Mouse (Mus musculus) stomach, postnatal 0 days (tissue): ENCODE results near the gene Usp43. TPM values are rescaled to one million over a fixed set of nuclear protein-coding genes. Genes with fewer than 3 reads are reported as not detected.

Experiments used
- ATAC-seq: fragments of 200-750 bp; cut with Nextera tagmentation; 2 replicates; pipeline ENCODE4 v1.8.0; 2017; ENCODE audit not compliant: low FRiP score, low TSS enrichment
- DNase-seq: peaks from one replicate; pipeline ENCODE4 v3.0.0-alpha.2; 2016; ENCODE audit warnings: low spot score
- H3K27ac ChIP-seq: fragments of 300-500 bp; sonication (generic); replicated peaks from 2 replicates; pipeline ENCODE4 v1.5.1; 2014; ENCODE audit warnings: mild to moderate bottlenecking, control low read depth
- H3K27me3 ChIP-seq: fragments of 300-500 bp; sonication (generic); 2 replicates; pipeline ENCODE4 v1.6.1; 2014; ENCODE audit warnings: low read length; ENCODE audit not compliant: control insufficient read depth, insufficient read depth
- H3K36me3 ChIP-seq: fragments of 300-500 bp; sonication (generic); 2 replicates; pipeline ENCODE4 v1.6.1; 2014; ENCODE audit warnings: low read length, mixed read lengths; ENCODE audit not compliant: control insufficient read depth, insufficient read depth
- H3K4me1 ChIP-seq: fragments of 300-500 bp; sonication (generic); replicated peaks from 2 replicates; pipeline ENCODE4 v1.6.1; 2014; ENCODE audit warnings: antibody characterized with exemption; ENCODE audit not compliant: control insufficient read depth, insufficient read depth
- H3K4me2 ChIP-seq: fragments of 300-500 bp; sonication (generic); replicated peaks from 2 replicates; pipeline ENCODE4 v1.6.1; 2014; ENCODE audit warnings: low read depth, mild to moderate bottlenecking, control low read depth, moderate library complexity
- H3K4me3 ChIP-seq: fragments of 300-500 bp; sonication (generic); 2 replicates; pipeline ENCODE4 v1.5.1; 2014; ENCODE audit warnings: low read depth, low read length, control low read depth
- H3K9ac ChIP-seq: fragments of 300-500 bp; sonication (generic); 2 replicates; pipeline ENCODE4 v1.6.1; 2014; ENCODE audit warnings: mild to moderate bottlenecking, low read length, control low read depth, mixed read lengths
- H3K9me3 ChIP-seq: fragments of 300-500 bp; sonication (generic); 2 replicates; pipeline ENCODE4 v1.6.1; 2016; ENCODE audit warnings: low read length; ENCODE audit not compliant: control insufficient read depth
- CTCF ChIP-seq: IDR thresholded peaks from 2 replicates; pipeline ENCODE4 v1.5.1; 2016; ENCODE audit warnings: antibody characterized with exemption, low read depth, mild to moderate bottlenecking, moderate library complexity
- EP300 ChIP-seq: optimal IDR thresholded peaks from 2 replicates; pipeline ENCODE3; 2016; ENCODE audit warnings: antibody characterized with exemption
- WGBS: fragments of 180-500 bp; shearing (Covaris S2); extraction: QIAGEN DNeasy Blood & Tissue Kit; methylation state at CpG from one replicate; pipeline ENCODE4 v1.1.7; 2014; 5-methylcytosine and 5-hydroxymethylcytosine counted together
- polyA plus RNA-seq: library from polyadenylated mRNA; unstranded; fragments of >200 nt; fragmentation: Nextera tagmentation; extraction: Ambion mirVana; gene quantifications from 2 replicates; pipeline ENCODE4 v1.2.1, GENCODE M21; 2015

The Usp43 gene
- polyA plus RNA-seq = 2.0 and 2.9 TPM in 2 replicates

- peak within 1 kb of the TSS; percentile 75 for H3K9ac ChIP-seq
- no peaks in the 10 kb centered on the region for H3K36me3 ChIP-seq
- peak within 1 kb of the TSS; percentile 64 for H3K4me3 ChIP-seq
- no peaks in the 10 kb centered on the region for H3K9me3 ChIP-seq
- H3K4me2 ChIP-seq = peak within 1 kb of the TSS; percentile 99
- ATAC-seq (peak; percentile 91), DNase-seq (peak; percentile 93)
- H3K27me3 ChIP-seq = no peaks in the 10 kb centered on the region
- under 1% methylated on average over 54 of the region's 80 CpGs for WGBS
- peak within 1 kb of the TSS; percentile 96 for H3K27ac ChIP-seq
- TF ChIP-seq EP300 = no peak
- TF ChIP-seq CTCF = peak; percentile 20; the same call in 1 of the 2 replicates
- H3K4me1 ChIP-seq = no peaks in the 10 kb centered on the region
Measured at GRCm38 (mm10) chr11:67921827-67922754, at the start of gene Usp43. TSS of gene Usp43 (minus strand) at chr11:67922153.

- no peak overlapping the region for H3K4me2 ChIP-seq
- no peak overlapping the region for H3K9ac ChIP-seq
- DNase-seq (no peak), ATAC-seq (no peak)
- H3K27me3 ChIP-seq = no peaks in the 10 kb centered on the region
- 57% methylated on average over 11 of the region's 11 CpGs for WGBS
- H3K4me3 ChIP-seq = no peak overlapping the region
- H3K9me3 ChIP-seq = no peaks in the 10 kb centered on the region
- TF ChIP-seq CTCF = no peak
- TF ChIP-seq EP300 = no peak
- no peak overlapping the region for H3K27ac ChIP-seq
- no peaks in the 10 kb centered on the region for H3K36me3 ChIP-seq
- H3K4me1 ChIP-seq = peaks cover 3% of the 10 kb centered on the region; the same call in 1 of the 2 replicates
Measured at GRCm38 (mm10) chr11:67967831-67968230, 45.9 kb upstream of the Usp43 start.

DNA sequence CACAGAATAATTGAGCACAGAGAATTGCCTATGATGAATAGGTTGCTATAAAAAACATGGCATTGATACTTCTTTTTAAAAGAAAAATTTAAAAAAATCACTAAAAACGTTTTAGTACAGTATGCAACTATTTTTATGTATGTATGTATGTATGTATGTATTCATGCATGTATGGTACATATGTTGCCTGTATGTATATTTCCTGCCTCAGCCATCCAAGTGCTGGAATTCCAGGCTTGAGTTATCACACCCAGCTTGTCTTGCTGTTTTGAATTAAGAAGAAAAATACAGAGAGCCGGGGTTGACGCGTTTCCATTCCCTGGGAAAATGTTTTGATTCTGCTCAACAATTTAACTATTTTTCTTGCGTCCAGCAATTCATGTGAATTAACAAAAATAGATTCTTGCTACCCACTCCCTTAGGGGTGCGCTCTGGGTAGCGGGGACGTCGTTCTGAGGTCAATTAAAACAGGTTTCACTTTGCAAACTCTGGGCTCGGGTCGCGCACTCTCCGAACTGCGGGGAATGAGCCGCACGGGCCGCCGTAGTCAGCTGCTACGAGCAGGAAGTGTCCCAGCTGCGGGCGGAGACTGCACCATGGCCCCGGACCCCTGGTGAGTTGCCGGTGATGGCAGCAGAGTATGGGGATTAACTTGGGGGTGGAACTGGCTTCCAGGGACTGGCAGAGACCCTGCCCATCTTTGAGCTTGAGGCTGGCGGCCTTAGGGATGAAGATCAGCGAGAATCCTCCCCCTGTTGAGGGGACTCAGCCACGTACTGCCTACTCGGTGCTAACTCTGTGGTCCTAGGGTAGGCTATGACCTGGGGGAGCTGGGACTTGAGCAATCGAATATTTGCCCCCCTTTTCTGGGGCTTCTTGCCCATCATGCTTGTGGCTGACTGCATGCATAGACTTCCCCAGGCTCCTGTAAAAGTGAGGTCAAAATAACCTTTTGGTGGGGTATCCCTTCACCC is 44.2 kb upstream of the Usp43 start, which contains the start of gene Stx8:
TSS of gene Stx8 (plus strand) at position 289 of the 974 bp plus-strand sequence.
- H3K4me1 ChIP-seq = peaks cover 3% of the 10 kb centered on the region; the same call in 1 of the 2 replicates
- H3K4me3 ChIP-seq = peak within 1 kb of the TSS; percentile 80
- peak; percentile 93 for DNase-seq
- no peaks in the 10 kb centered on the region for H3K36me3 ChIP-seq
- H3K9ac ChIP-seq = peak within 1 kb of the TSS; percentile 90
- no peaks in the 10 kb centered on the region for H3K9me3 ChIP-seq
- H3K4me2 ChIP-seq = peak within 1 kb of the TSS; percentile 68
- H3K27me3 ChIP-seq = no peaks in the 10 kb centered on the region
- peak; percentile 86 for ATAC-seq
- WGBS = under 1% methylated on average over 28 of the region's 28 CpGs
- no peak for TF ChIP-seq CTCF
- no peak for TF ChIP-seq EP300
- no peak within 1 kb of the TSS for H3K27ac ChIP-seq

DNA sequence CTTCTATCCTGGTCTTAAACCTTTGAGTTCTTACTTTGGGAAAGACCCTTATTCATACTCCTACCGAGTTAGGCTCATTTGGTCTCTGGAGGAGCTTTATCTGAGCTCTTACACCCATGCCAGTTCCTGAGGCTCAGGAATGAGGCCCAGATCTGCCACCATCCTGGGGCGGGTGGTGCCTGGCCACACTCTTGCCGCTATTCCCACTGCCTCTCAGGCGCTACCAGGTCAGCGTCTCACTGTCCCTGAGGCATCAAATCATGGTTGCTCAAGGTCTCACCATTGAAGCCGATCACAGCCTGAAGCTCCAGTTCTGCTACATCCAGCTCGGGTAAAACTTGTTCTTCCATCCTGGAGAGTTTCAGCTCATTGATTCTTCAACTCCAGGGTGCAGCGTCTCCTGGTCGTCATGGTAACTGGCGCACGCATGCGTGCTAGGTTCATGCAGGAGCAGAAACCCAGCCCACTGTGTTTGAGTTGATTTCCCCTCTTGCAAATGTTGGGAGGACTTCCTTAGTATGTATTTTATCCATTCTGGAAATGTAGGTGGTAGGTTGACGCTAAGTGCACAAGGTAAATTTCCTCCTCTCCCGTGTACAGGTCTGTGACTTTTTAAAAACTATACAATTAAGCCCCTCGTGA is 43.4 kb upstream of the Usp43 start, which contains the start of gene Cfap52:
TSS of gene Cfap52 (minus strand) at position 410 of the 642 bp plus-strand sequence.
- Histone ChIP-seq H3K4me2 (peak within 1 kb of the TSS; percentile 68), H3K27ac (no peak within 1 kb of the TSS)
- peak; percentile 82 for DNase-seq

GRCm38 (mm10) chr11:67964110-67964509 is 42.2 kb upstream of the Usp43 start:
- H3K9ac ChIP-seq = no peak overlapping the region
- TF ChIP-seq CTCF = peak; percentile 53
- no peak for TF ChIP-seq EP300
- no peaks in the 10 kb centered on the region for H3K36me3 ChIP-seq
- ATAC-seq = no peak
- no peak overlapping the region for H3K4me3 ChIP-seq
- WGBS = 63% methylated on average over 6 of the region's 6 CpGs
- H3K9me3 ChIP-seq = no peaks in the 10 kb centered on the region
- H3K4me2 ChIP-seq = no peak overlapping the region
- H3K27ac ChIP-seq = no peak overlapping the region
- DNase-seq = no peak
- no peaks in the 10 kb centered on the region for H3K27me3 ChIP-seq
- H3K4me1 ChIP-seq = peaks cover 3% of the 10 kb centered on the region; the same call in 1 of the 2 replicates

More for the DNA sequence above, 43.4 kb upstream of the Usp43 start, which contains the start of gene Cfap52:
- peak within 1 kb of the TSS; percentile 90 for H3K9ac ChIP-seq
- no peaks in the 10 kb centered on the region for H3K36me3 ChIP-seq
- ATAC-seq = peak; percentile 69
- H3K9me3 ChIP-seq = no peaks in the 10 kb centered on the region
- peaks cover 3% of the 10 kb centered on the region; the same call in 1 of the 2 replicates for H3K4me1 ChIP-seq
- 6% methylated on average over 15 of the region's 15 CpGs for WGBS
- TF ChIP-seq EP300 (no peak), CTCF (no peak)
- peak within 1 kb of the TSS; percentile 80 for H3K4me3 ChIP-seq
- H3K27me3 ChIP-seq = no peaks in the 10 kb centered on the region
